Mouse (Mus musculus) forebrain, embryonic 12.5 days (tissue): ENCODE results near the gene Gna15. TPM values are rescaled to one million over a fixed set of nuclear protein-coding genes. Genes with fewer than 3 reads are reported as not detected.

Experiments used
- ATAC-seq: fragments of 200-750 bp; cut with Nextera tagmentation; 2 replicates; pipeline ENCODE4 v1.8.0; 2017; ENCODE audit warnings: moderate TSS enrichment; ENCODE audit not compliant: low FRiP score
- H3K27ac ChIP-seq: fragments of 300-500 bp; sonication (generic); 2 replicates; pipeline ENCODE4 v1.5.1; 2016; ENCODE audit warnings: mild to moderate bottlenecking
- H3K27me3 ChIP-seq: fragments of 300-500 bp; sonication (generic); 2 replicates; pipeline ENCODE4 v1.6.1; 2016; ENCODE audit warnings: mild to moderate bottlenecking
- H3K36me3 ChIP-seq: fragments of 300-500 bp; sonication (generic); replicated peaks from 2 replicates; pipeline ENCODE4 v1.6.1; 2016; ENCODE audit warnings: mild to moderate bottlenecking
- H3K4me1 ChIP-seq: fragments of 300-500 bp; sonication (generic); 2 replicates; pipeline ENCODE4 v1.6.1; 2016
- H3K4me2 ChIP-seq: fragments of 300-500 bp; sonication (generic); 2 replicates; pipeline ENCODE4 v1.6.1; 2016; ENCODE audit warnings: mild to moderate bottlenecking, moderate library complexity
- H3K4me3 ChIP-seq: fragments of 300-500 bp; sonication (generic); replicated peaks from 2 replicates; pipeline ENCODE4 v1.5.1; 2016; ENCODE audit warnings: mild to moderate bottlenecking
- H3K9ac ChIP-seq: fragments of 300-500 bp; sonication (generic); 2 replicates; pipeline ENCODE4 v1.6.1; 2016; ENCODE audit warnings: mild to moderate bottlenecking
- H3K9me3 ChIP-seq: fragments of 300-500 bp; sonication (generic); 2 replicates; pipeline ENCODE4 v1.6.1; 2016
- WGBS: fragments of 180-500 bp; shearing (Covaris S2); methylation state at CpG from one replicate; pipeline ENCODE4 v1.1.7; 2016; 5-methylcytosine and 5-hydroxymethylcytosine counted together
- polyA plus RNA-seq: library from polyadenylated mRNA; unstranded; fragments of >200 nt; fragmentation: Nextera tagmentation; extraction: Ambion mirVana; gene quantifications from 2 replicates; pipeline ENCODE4 v1.2.1, GENCODE M21; 2016

Gene Gna15
- polyA plus RNA-seq, 1 experiment from 2014 or later: 0.92 TPM

GRCm38 (mm10) chr10:81537429-81537828 is 13.4 kb upstream of the Gna15 start:
- no peak for ATAC-seq
- Histone ChIP-seq H3K9ac (no peak overlapping the region), H3K27ac (no peak overlapping the region), H3K4me2 (no peak overlapping the region), H3K9me3 (no peaks in the 10 kb centered on the region), H3K4me3 (no peak overlapping the region), H3K36me3 (peaks cover 24% of the 10 kb centered on the region), H3K4me1 (peaks cover 13% of the 10 kb centered on the region), H3K27me3 (no peaks in the 10 kb centered on the region)
- 84% methylated on average over 2 of the region's 2 CpGs for WGBS

GRCm38 (mm10) chr10:81536734-81537133 is 12.7 kb upstream of the Gna15 start:
- H3K27me3 ChIP-seq: no peaks in the 10 kb centered on the region
- 77% methylated on average over 6 of the region's 6 CpGs for WGBS
- H3K27ac ChIP-seq: no peak overlapping the region
- H3K9me3 ChIP-seq: no peaks in the 10 kb centered on the region
- H3K4me1 ChIP-seq: peaks cover 6% of the 10 kb centered on the region
- H3K4me3 ChIP-seq: no peak overlapping the region
- peaks cover 28% of the 10 kb centered on the region for H3K36me3 ChIP-seq
- no peak overlapping the region for H3K9ac ChIP-seq
- ATAC-seq: no peak
- no peak overlapping the region for H3K4me2 ChIP-seq

GRCm38 (mm10) chr10:81534826-81535225 is 10.8 kb upstream of the Gna15 start:
- WGBS: 66% methylated on average over 16 of the region's 16 CpGs
- Histone ChIP-seq H3K4me2 (no peak overlapping the region), H3K9me3 (no peaks in the 10 kb centered on the region), H3K4me1 (no peaks in the 10 kb centered on the region), H3K27ac (no peak overlapping the region), H3K36me3 (peaks cover 46% of the 10 kb centered on the region), H3K27me3 (no peaks in the 10 kb centered on the region), H3K9ac (no peak overlapping the region), H3K4me3 (no peak overlapping the region)
- ATAC-seq: no peak

GRCm38 (mm10) chr10:81526779-81527178 is 2.8 kb upstream of the Gna15 start:
- Histone ChIP-seq H3K4me3 (no peak overlapping the region), H3K9ac (no peak overlapping the region), H3K4me2 (no peak overlapping the region), H3K27ac (no peak overlapping the region), H3K9me3 (no peaks in the 10 kb centered on the region), H3K27me3 (peaks cover 25% of the 10 kb centered on the region), H3K36me3 (peaks cover 31% of the 10 kb centered on the region), H3K4me1 (no peaks in the 10 kb centered on the region)
- WGBS: 13% methylated on average over 14 of the region's 14 CpGs
- peak; percentile 42; the same call in 1 of the 2 replicates for ATAC-seq

GRCm38 (mm10) chr10:81525017-81525694 is 1.1 kb upstream of the Gna15 start:
- Histone ChIP-seq H3K36me3 (peaks cover 17% of the 10 kb centered on the region), H3K4me2 (no peak overlapping the region), H3K27me3 (peaks cover 30% of the 10 kb centered on the region), H3K9ac (no peak overlapping the region), H3K4me1 (no peaks in the 10 kb centered on the region), H3K4me3 (no peak overlapping the region), H3K27ac (no peak overlapping the region), H3K9me3 (no peaks in the 10 kb centered on the region)
- no peak for ATAC-seq
- 79% methylated on average over 12 of the region's 13 CpGs for WGBS

- 0 out of 2 replicates have a peak overlapping the region, but pooled peaks have one; percentile 12 for H3K9ac ChIP-seq
- no peaks in the 10 kb centered on the region for H3K4me1 ChIP-seq
- H3K27me3 ChIP-seq: peaks cover 30% of the 10 kb centered on the region
- WGBS: 26% methylated on average over 19 of the region's 19 CpGs
- H3K9me3 ChIP-seq: no peaks in the 10 kb centered on the region
- ATAC-seq: no peak
- peaks cover under 1% of the 10 kb centered on the region; the same call in 1 of the 2 replicates for H3K36me3 ChIP-seq
- no peak overlapping the region for H3K4me2 ChIP-seq
- no peak overlapping the region for H3K27ac ChIP-seq
- no peak overlapping the region for H3K4me3 ChIP-seq
Measured at GRCm38 (mm10) chr10:81523570-81523969, 455 bp downstream of the Gna15 start.

- Histone ChIP-seq H3K27me3 (peaks cover 30% of the 10 kb centered on the region), H3K4me2 (no peak overlapping the region), H3K4me3 (no peak overlapping the region), H3K9ac (no peak overlapping the region), H3K27ac (no peak overlapping the region), H3K36me3 (no peaks in the 10 kb centered on the region), H3K4me1 (no peaks in the 10 kb centered on the region), H3K9me3 (no peaks in the 10 kb centered on the region)
- no peak for ATAC-seq
- 78% methylated on average over 6 of the region's 6 CpGs for WGBS
Measured at GRCm38 (mm10) chr10:81523142-81523541, 883 bp downstream of the Gna15 start.

GRCm38 (mm10) chr10:81519978-81520365 is 4.1 kb downstream of the Gna15 start:
- Histone ChIP-seq H3K36me3 (no peaks in the 10 kb centered on the region), H3K4me3 (no peak overlapping the region), H3K9me3 (no peaks in the 10 kb centered on the region), H3K9ac (no peak overlapping the region), H3K27me3 (peaks cover 31% of the 10 kb centered on the region), H3K4me1 (no peaks in the 10 kb centered on the region), H3K27ac (no peak overlapping the region), H3K4me2 (no peak overlapping the region)
- ATAC-seq: no peak
- WGBS: 82% methylated on average over 3 of the region's 3 CpGs

- Histone ChIP-seq H3K9me3 (no peaks in the 10 kb centered on the region), H3K4me1 (no peaks in the 10 kb centered on the region), H3K9ac (no peak overlapping the region), H3K36me3 (no peaks in the 10 kb centered on the region), H3K27ac (no peak overlapping the region), H3K27me3 (peaks cover 28% of the 10 kb centered on the region), H3K4me2 (no peak overlapping the region), H3K4me3 (no peak overlapping the region)
- no peak for ATAC-seq
- 85% methylated on average over 6 of the region's 6 CpGs for WGBS
Measured at GRCm38 (mm10) chr10:81519227-81519977, 4.6 kb downstream of the Gna15 start.

GRCm38 (mm10) chr10:81518546-81518945 is 5.5 kb downstream of the Gna15 start:
- Histone ChIP-seq H3K27me3 (peaks cover 20% of the 10 kb centered on the region), H3K4me3 (no peak overlapping the region), H3K36me3 (no peaks in the 10 kb centered on the region), H3K4me1 (no peaks in the 10 kb centered on the region), H3K9ac (no peak overlapping the region), H3K4me2 (no peak overlapping the region), H3K27ac (no peak overlapping the region), H3K9me3 (0 out of 2 replicates have a peak, but pooled peaks cover 5% of the 10 kb centered on the region)
- ATAC-seq: no peak
- 11% methylated on average over 4 of the region's 4 CpGs for WGBS

GRCm38 (mm10) chr10:81517227-81517626 is 6.8 kb downstream of the Gna15 start:
- no peak overlapping the region for H3K27ac ChIP-seq
- no peaks in the 10 kb centered on the region for H3K4me1 ChIP-seq
- H3K27me3 ChIP-seq: peaks cover 21% of the 10 kb centered on the region
- H3K9ac ChIP-seq: no peak overlapping the region
- no peak for ATAC-seq
- H3K9me3 ChIP-seq: 0 out of 2 replicates have a peak, but pooled peaks cover 5% of the 10 kb centered on the region
- WGBS: 78% methylated on average over 8 of the region's 8 CpGs
- H3K36me3 ChIP-seq: no peaks in the 10 kb centered on the region
- H3K4me3 ChIP-seq: no peak overlapping the region
- no peak overlapping the region for H3K4me2 ChIP-seq

GRCm38 (mm10) chr10:81513798-81514197 is 10.2 kb downstream of the Gna15 start:
- Histone ChIP-seq H3K36me3 (no peaks in the 10 kb centered on the region), H3K27me3 (peaks cover 17% of the 10 kb centered on the region; the same call in 1 of the 2 replicates), H3K4me2 (no peak overlapping the region), H3K4me3 (no peak overlapping the region), H3K9ac (no peak overlapping the region), H3K9me3 (0 out of 2 replicates have a peak, but pooled peaks cover 5% of the 10 kb centered on the region), H3K27ac (no peak overlapping the region), H3K4me1 (no peaks in the 10 kb centered on the region)
- 82% methylated on average over 5 of the region's 5 CpGs for WGBS
- ATAC-seq: no peak
